18 mouse cellular contexts compared by ENCODE assay signal in the genomic region with DNA sequence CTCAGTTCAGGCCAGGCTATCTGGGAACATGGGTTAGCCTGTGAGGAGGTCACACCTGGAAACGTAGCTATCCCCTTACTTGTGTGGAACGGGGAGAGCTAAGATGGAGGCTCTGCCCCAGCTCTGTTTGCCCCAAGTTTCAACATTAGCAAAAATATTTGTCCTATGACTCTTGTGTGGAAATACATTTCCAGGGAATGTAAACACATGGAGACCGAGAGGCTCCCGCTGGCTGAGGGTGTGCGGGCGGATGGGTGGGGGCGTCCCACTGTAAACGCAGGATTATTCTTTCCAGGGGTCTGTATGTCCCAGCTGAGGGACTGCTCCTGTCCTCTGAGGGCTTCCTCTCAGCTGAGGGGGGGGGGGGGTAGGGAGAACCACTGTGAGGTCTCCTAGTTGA. TPM values are rescaled to one million over a fixed set of nuclear protein-coding genes. Genes with fewer than 3 reads are reported as not detected.
DNase-seq lines count a peak whose midpoint lies in the region; ATAC-seq and TF ChIP-seq lines count a peak whose summit lies in the region.
"Had no signal": no experiment of that assay in that cellular context is flagged by ENCODE, and none has a peak within 500 bp of the region (broad histone marks: within the 10 kb centered on the region; RNA-seq: fewer than 3 reads in every experiment).

No protein-coding gene starts in this region.

- no peaks in the 10 kb centered on the region for H3K36me3 ChIP-seq in kidney, embryonic 14.5 days (ENCODE audit: control insufficient read depth, insufficient read depth, low read length)
- H3K36me3 ChIP-seq in ES-Bruce4 (ENCODE audit: control insufficient read depth, insufficient read depth, low read length, poor library complexity, severe bottlenecking): no peaks in the 10 kb centered on the region
- H3K36me3 ChIP-seq in limb, embryonic 13.5 days: no peaks in the 10 kb centered on the region
- H3K36me3 ChIP-seq: hindbrain, embryonic 15.5 days; neural tube, embryonic 13.5 days had no signal

- no peak overlapping the region for H3K4me2 ChIP-seq in kidney, embryonic 14.5 days (replicated peaks; ENCODE audit: low read depth, low read length)
- H3K4me2 ChIP-seq in limb, embryonic 13.5 days (replicated peaks): peak overlapping the region; percentile 27
- H3K4me2 ChIP-seq: hindbrain, embryonic 15.5 days; neural tube, embryonic 13.5 days had no signal

- H3K27me3 ChIP-seq in kidney, embryonic 14.5 days (ENCODE audit: control insufficient read depth, insufficient read depth, low read length): no peaks in the 10 kb centered on the region
- H3K27me3 ChIP-seq in ES-Bruce4 (ENCODE audit: control insufficient read depth, insufficient read depth, low read length, poor library complexity, severe bottlenecking): no peaks in the 10 kb centered on the region
- H3K27me3 ChIP-seq in limb, embryonic 13.5 days: no peaks in the 10 kb centered on the region
- H3K27me3 ChIP-seq: hindbrain, embryonic 15.5 days; neural tube, embryonic 13.5 days had no signal

- no peak for TF ChIP-seq EP300 in ES-Bruce4 (IDR thresholded peaks at IDR 0.05; ENCODE audit: insufficient read depth, low read depth, low read length)

- no peak overlapping the region for H3K9ac ChIP-seq in kidney, embryonic 14.5 days (ENCODE audit: low read depth, low read length)
- peak overlapping the region; percentile 33; the same call in 1 of the 2 replicates for H3K9ac ChIP-seq in ES-Bruce4 (ENCODE audit: low read depth, poor library complexity, severe bottlenecking)
- H3K9ac ChIP-seq in limb, embryonic 13.5 days: no peak overlapping the region
- H3K9ac ChIP-seq: hindbrain, embryonic 15.5 days; neural tube, embryonic 13.5 days had no signal

- no peaks in the 10 kb centered on the region for H3K9me3 ChIP-seq in kidney, embryonic 14.5 days (ENCODE audit: control insufficient read depth, low read length)
- no peaks in the 10 kb centered on the region for H3K9me3 ChIP-seq in ES-Bruce4 (replicated peaks; ENCODE audit: control insufficient read depth, insufficient read depth, low read length, poor library complexity, severe bottlenecking)
- no peaks in the 10 kb centered on the region for H3K9me3 ChIP-seq in limb, embryonic 13.5 days
- H3K9me3 ChIP-seq: hindbrain, embryonic 15.5 days; neural tube, embryonic 13.5 days had no signal

- no peak for TF ChIP-seq POLR2A in ES-Bruce4 (IDR thresholded peaks at IDR 0.05; ENCODE audit: insufficient read depth, low read length)

- TF ChIP-seq CTCF in ES-Bruce4 (IDR thresholded peaks at IDR 0.05; ENCODE audit: low read depth, low read length): no peak

- peak overlapping the region; percentile 69 for H3K27ac ChIP-seq in kidney, embryonic 14.5 days (ENCODE audit: low read depth, low read length)
- H3K27ac ChIP-seq in ES-Bruce4 (ENCODE audit: insufficient read depth, low read length): peak overlapping the region; percentile 70
- H3K27ac ChIP-seq in limb, embryonic 13.5 days: peak overlapping the region; percentile 77
- H3K27ac ChIP-seq: hindbrain, embryonic 15.5 days; neural tube, embryonic 13.5 days had no signal

- 0 out of 2 replicates have a peak, but pooled peaks cover 6% of the 10 kb centered on the region for H3K4me1 ChIP-seq in kidney, embryonic 14.5 days (ENCODE audit: control insufficient read depth, insufficient read depth, low read length)
- H3K4me1 ChIP-seq in ES-Bruce4 (ENCODE audit: control insufficient read depth, insufficient read depth, low read length): peaks cover 3% of the 10 kb centered on the region
- peaks cover 26% of the 10 kb centered on the region for H3K4me1 ChIP-seq in limb, embryonic 13.5 days
- H3K4me1 ChIP-seq: hindbrain, embryonic 15.5 days had no signal

- no peak overlapping the region for H3K4me3 ChIP-seq in kidney, embryonic 14.5 days (ENCODE audit: low read length)
- no peak overlapping the region for H3K4me3 ChIP-seq in ES-Bruce4 (ENCODE audit: low read depth, low read length)
- no peak overlapping the region for H3K4me3 ChIP-seq in limb, embryonic 13.5 days
- H3K4me3 ChIP-seq: hindbrain, embryonic 15.5 days; neural tube, embryonic 13.5 days had no signal

- DNase-seq in kidney, adult 8-10 months: no peak
- DNase-seq in NIH3T3 (ENCODE audit: low read depth): peak; percentile 27
- DNase-seq in adrenal gland, adult 8-10 months: no peak
- DNase-seq in frontal cortex, postnatal 36 days (ENCODE audit: low spot score in 2 of 2): no peak
- DNase-seq: cerebellum, adult 9-10 months; midbrain, embryonic 14.5 days; right cerebral cortex, adult 18-20 months had no signal

- no peak for ATAC-seq in kidney, embryonic 14.5 days (ENCODE audit: low FRiP score, low TSS enrichment)
- ATAC-seq in limb, embryonic 13.5 days (ENCODE audit: low FRiP score, low read depth): no peak
- ATAC-seq: activated CD4-positive, CD25-positive, alpha-beta regulatory T cell, adult 4 months had no signal

- 87% methylated on average over 8 of the region's 8 CpGs for WGBS in kidney, embryonic 14.5 days
- 91% methylated on average over 8 of the region's 8 CpGs for WGBS in limb, embryonic 13.5 days

RNA-seq across cellular contexts. Expression of a gene that starts 8.7 kb away (rescaled TPM):
- 43.1 and 54.1 TPM in 2 replicates for polyA plus RNA-seq in kidney, embryonic 14.5 days (2014; fragmentation: Nextera tagmentation; extraction: Ambion mirVana)
- 141 and 145 TPM in 2 replicates for polyA plus RNA-seq in ES-Bruce4 (2011; ENCODE audit: insufficient read depth, insufficient read length, low read depth, missing spikeins)
- 15.6 and 15.8 TPM in 2 replicates for polyA plus RNA-seq in limb, embryonic 13.5 days (2015; fragmentation: Nextera tagmentation; extraction: Ambion mirVana)
- 10 to 100 TPM; 27.7 to 97.1 (median 46.8) TPM for total RNA-seq in adrenal gland, adult 8-10 months (2022)

RNA-seq across cellular contexts. Expression of a gene that starts 22.8 kb away (rescaled TPM):
- 730 and 1,037 TPM in 2 replicates for polyA plus RNA-seq in kidney, embryonic 14.5 days (2014; fragmentation: Nextera tagmentation; extraction: Ambion mirVana)
- 1,612 and 1,632 TPM in 2 replicates for polyA plus RNA-seq in ES-Bruce4 (2011; ENCODE audit: insufficient read depth, insufficient read length, low read depth, missing spikeins)
- polyA plus RNA-seq in limb, embryonic 13.5 days (2015; fragmentation: Nextera tagmentation; extraction: Ambion mirVana): 572 and 605 TPM in 2 replicates
- 1,000 to 10,000 TPM in 1 of 4 experiments, 100 to 1,000 TPM in 3; 772 to 1,010 (median 917) TPM for total RNA-seq in adrenal gland, adult 8-10 months (2022)

RNA-seq across cellular contexts. Expression of a gene that starts 38.9 kb away (rescaled TPM):
- polyA plus RNA-seq in kidney, embryonic 14.5 days (2014; fragmentation: Nextera tagmentation; extraction: Ambion mirVana): 13.3 and 21.1 TPM in 2 replicates
- polyA plus RNA-seq in ES-Bruce4 (2011; ENCODE audit: insufficient read depth, insufficient read length, low read depth, missing spikeins): 13.2 and 14.5 TPM in 2 replicates
- polyA plus RNA-seq in limb, embryonic 13.5 days (2015; fragmentation: Nextera tagmentation; extraction: Ambion mirVana): 14.7 and 16.6 TPM in 2 replicates
- total RNA-seq in adrenal gland, adult 8-10 months (2022): 10 to 100 TPM; 13.6 to 17.0 (median 15.1) TPM

RNA-seq across cellular contexts. Expression of a gene that starts 55.3 kb away (rescaled TPM):
- 0.37 and 1.1 TPM in 2 replicates for polyA plus RNA-seq in kidney, embryonic 14.5 days (2014; fragmentation: Nextera tagmentation; extraction: Ambion mirVana)
- 1.7 and 1.8 TPM in 2 replicates for polyA plus RNA-seq in ES-Bruce4 (2011; ENCODE audit: insufficient read depth, insufficient read length, low read depth, missing spikeins)
- polyA plus RNA-seq in limb, embryonic 13.5 days (2015; fragmentation: Nextera tagmentation; extraction: Ambion mirVana): 1.00 and 1.2 TPM in 2 replicates
- not detected for total RNA-seq in adrenal gland, adult 8-10 months (2022)
- total RNA-seq: CH12.LX; gastrocnemius, adult 18-20 months; layer of hippocampus, adult 18-20 months; liver, adult 2 months had no signal
- polyA plus RNA-seq: activated CD4-positive, CD25-positive, alpha-beta regulatory T cell, adult 4 months; erythroblast, embryonic 14.5 days; hindbrain, embryonic 15.5 days; liver, adult 2 months; midbrain, embryonic 14.5 days; neural tube, embryonic 13.5 days had no signal
